Mouse (Mus musculus) brain, embryonic 14.5 days (tissue): ENCODE results near the gene Meltf.

Experiments used
- CTCF ChIP-seq: fragments of 200-500 bp; IDR thresholded peaks from 2 replicates; pipeline ENCODE4 v1.5.1; 2012; ENCODE audit warnings: inconsistent platforms, mild to moderate bottlenecking, moderate library complexity, borderline replicate concordance; ENCODE audit not compliant: insufficient read depth, insufficient read length; ENCODE audit errors: extremely low read depth
- POLR2A ChIP-seq: fragments of 200-500 bp; IDR thresholded peaks from 2 replicates; pipeline ENCODE4 v1.6.1; 2012; ENCODE audit warnings: mild to moderate bottlenecking, inconsistent platforms, borderline replicate concordance; ENCODE audit not compliant: poor library complexity, insufficient read depth, insufficient read length, severe bottlenecking; ENCODE audit errors: extremely low read depth

DNA sequence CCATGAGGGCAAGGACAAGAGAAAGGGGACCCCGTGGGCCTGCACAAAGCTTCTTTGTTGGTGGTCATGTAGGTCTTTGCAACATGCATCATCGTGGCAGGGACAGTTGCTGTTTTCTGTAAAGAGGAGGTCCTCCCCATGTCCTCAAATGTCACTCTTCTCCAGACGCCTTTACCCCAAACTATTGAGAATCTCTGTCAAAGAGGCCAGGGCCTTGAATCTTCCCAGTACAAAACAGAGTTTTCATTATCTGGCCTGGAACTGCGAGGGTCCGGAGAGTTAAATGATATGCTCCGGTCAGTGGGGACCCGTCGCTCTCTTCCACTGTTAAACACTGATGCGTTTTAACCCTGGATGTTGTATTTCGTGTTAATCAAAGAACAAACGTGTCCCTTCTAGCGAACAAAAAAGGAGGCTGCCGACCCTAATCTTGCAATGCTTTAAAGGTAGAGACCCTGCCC is 56.0 kb downstream of the Meltf start:
- TF ChIP-seq POLR2A (no peak), CTCF (no peak)
